Mouse (Mus musculus) monocyte, adult 2 months (primary cell): ENCODE measurements around the gene Tspan5.

ENCODE experiments used
- DNase-seq, 2 experiments: peaks; one replicate each; pipeline ENCODE4 v3.0.0; 2022; ENCODE audit warnings: low spot score in 2 of 2, low read depth in 1 of 2

Gene Tspan5

GRCm38 (mm10) chr3:138804104-138805048 is 62.4 kb downstream of the Tspan5 start:
- no peak for DNase-seq

- no peak for DNase-seq
Measured at GRCm38 (mm10) chr3:138807795-138808194, 65.8 kb downstream of the Tspan5 start.

- no peak for DNase-seq
Measured at GRCm38 (mm10) chr3:138809509-138809908, 67.5 kb downstream of the Tspan5 start.

GRCm38 (mm10) chr3:138812565-138812964 is 70.6 kb downstream of the Tspan5 start:
- no peak for DNase-seq

- no peak for DNase-seq
Measured at GRCm38 (mm10) chr3:138813139-138813810, 71.3 kb downstream of the Tspan5 start.

GRCm38 (mm10) chr3:138814457-138814856 is 72.5 kb downstream of the Tspan5 start:
- no peak for DNase-seq

- no peak for DNase-seq
Measured at GRCm38 (mm10) chr3:138815127-138815837, 73.3 kb downstream of the Tspan5 start.

GRCm38 (mm10) chr3:138816888-138817656 is 75.1 kb downstream of the Tspan5 start:
- DNase-seq, result no peak

- no peak for DNase-seq
Measured at GRCm38 (mm10) chr3:138819862-138820261, 77.9 kb downstream of the Tspan5 start.

- no peak for DNase-seq
Measured at GRCm38 (mm10) chr3:138820296-138820695, 78.3 kb downstream of the Tspan5 start.

GRCm38 (mm10) chr3:138821886-138822445 is 80.0 kb downstream of the Tspan5 start:
- DNase-seq, result no peak

GRCm38 (mm10) chr3:138823857-138824256 is 81.9 kb downstream of the Tspan5 start:
- no peak for DNase-seq

- no peak for DNase-seq
Measured at GRCm38 (mm10) chr3:138825296-138825695, 83.3 kb downstream of the Tspan5 start.

GRCm38 (mm10) chr3:138826243-138826800 is 84.3 kb downstream of the Tspan5 start:
- DNase-seq, result no peak

GRCm38 (mm10) chr3:138832827-138833517 is 91.0 kb downstream of the Tspan5 start:
- no peak for DNase-seq

- no peak for DNase-seq
Measured at GRCm38 (mm10) chr3:138834174-138834573, 92.2 kb downstream of the Tspan5 start.

- DNase-seq, result no peak
Measured at GRCm38 (mm10) chr3:138836937-138837336, 94.9 kb downstream of the Tspan5 start.

- DNase-seq, result no peak
Measured at GRCm38 (mm10) chr3:138837651-138838050, 95.7 kb downstream of the Tspan5 start.

GRCm38 (mm10) chr3:138839656-138840055 is 97.7 kb downstream of the Tspan5 start:
- DNase-seq, result no peak

- no peak for DNase-seq
Measured at GRCm38 (mm10) chr3:138841288-138841687, 99.3 kb downstream of the Tspan5 start.
